Mouse (Mus musculus) heart, embryonic 11.5 days (tissue): ENCODE results near the gene Tead1. TPM values are rescaled to one million over a fixed set of nuclear protein-coding genes. Genes with fewer than 3 reads are reported as not detected.
A peak's percentile ranks its signal among the peaks of the same experiment; 100 is the strongest.

Experiments used
- ATAC-seq: fragments of 200-750 bp; cut with Nextera tagmentation; replicated peaks from 2 replicates; pipeline ENCODE4 v1.8.0; 2017; ENCODE audit warnings: moderate library complexity; ENCODE audit not compliant: insufficient number of reproducible peaks, low FRiP score, low TSS enrichment
- H3K27ac ChIP-seq: fragments of 300-500 bp; sonication (generic); 2 replicates; pipeline ENCODE4 v1.5.1; 2014; ENCODE audit warnings: mild to moderate bottlenecking, low read depth, low read length
- H3K27me3 ChIP-seq: fragments of 300-500 bp; sonication (generic); 2 replicates; pipeline ENCODE4 v1.6.1; 2014; ENCODE audit warnings: mild to moderate bottlenecking, low read length, mixed read lengths; ENCODE audit not compliant: control insufficient read depth, insufficient read depth
- H3K36me3 ChIP-seq: fragments of 300-500 bp; sonication (generic); 2 replicates; pipeline ENCODE4 v1.6.1; 2014; ENCODE audit warnings: mild to moderate bottlenecking, low read length, moderate library complexity, mixed read lengths; ENCODE audit not compliant: control insufficient read depth, insufficient read depth
- H3K4me1 ChIP-seq: fragments of 300-500 bp; sonication (generic); 2 replicates; pipeline ENCODE4 v1.6.1; 2014; ENCODE audit warnings: low read length; ENCODE audit not compliant: control insufficient read depth, insufficient read depth
- H3K4me2 ChIP-seq: fragments of 300-500 bp; sonication (generic); 2 replicates; pipeline ENCODE4 v1.6.1; 2014; ENCODE audit warnings: mild to moderate bottlenecking, moderate library complexity
- H3K4me3 ChIP-seq: fragments of 300-500 bp; sonication (generic); 2 replicates; pipeline ENCODE4 v1.5.1; 2014; ENCODE audit warnings: low read depth, low read length
- H3K9ac ChIP-seq: fragments of 300-500 bp; sonication (generic); 2 replicates; pipeline ENCODE4 v1.6.1; 2014; ENCODE audit warnings: mild to moderate bottlenecking, low read depth, low read length, moderate library complexity
- H3K9me3 ChIP-seq: fragments of 300-500 bp; sonication (generic); replicated peaks from 2 replicates; pipeline ENCODE4 v1.6.1; 2016; ENCODE audit warnings: low read length; ENCODE audit not compliant: control insufficient read depth
- WGBS: fragments of 180-500 bp; shearing (Covaris S2); extraction: QIAGEN DNeasy Blood & Tissue Kit; methylation state at CpG from one replicate; pipeline ENCODE4 v1.1.7; 2014; ENCODE audit not compliant: insufficient replicate concordance; 5-methylcytosine and 5-hydroxymethylcytosine counted together
- polyA plus RNA-seq: library from polyadenylated mRNA; unstranded; fragments of >200 nt; fragmentation: Nextera tagmentation; extraction: Ambion mirVana; gene quantifications from 2 replicates; pipeline ENCODE4 v1.2.1, GENCODE M21; 2014

The Tead1 gene
- polyA plus RNA-seq, 1 experiment from 2014 or later = 35.5 TPM

DNA sequence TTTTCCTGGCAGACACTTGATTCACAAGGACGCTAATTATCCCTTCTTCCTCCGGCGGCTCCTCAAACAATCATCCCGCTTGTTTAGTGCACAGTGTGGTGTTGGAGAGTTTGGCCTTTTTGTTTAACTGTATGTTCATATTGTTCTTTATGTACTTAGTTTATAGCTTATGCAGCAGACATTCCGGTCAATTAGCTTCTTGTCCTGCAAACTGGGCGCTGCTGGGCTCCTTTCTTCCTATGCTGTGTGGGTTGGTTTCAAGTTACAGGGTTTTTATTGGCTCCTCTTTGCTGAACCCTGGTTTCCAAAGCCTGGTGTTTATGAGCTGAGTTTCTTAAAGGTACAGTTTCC lies 128.3 kb downstream of the Tead1 start:
- Histone ChIP-seq H3K9me3 (no peaks in the 10 kb centered on the region), H3K4me2 (peak overlapping the region; percentile 68), H3K4me3 (peak overlapping the region; percentile 32), H3K4me1 (peaks cover 42% of the 10 kb centered on the region), H3K36me3 (no peaks in the 10 kb centered on the region), H3K9ac (0 out of 2 replicates have a peak overlapping the region, but pooled peaks have one; percentile 34), H3K27ac (peak overlapping the region; percentile 76), H3K27me3 (no peaks in the 10 kb centered on the region)
- WGBS = 4% methylated on average over 6 of the region's 6 CpGs
- no peak for ATAC-seq

DNA sequence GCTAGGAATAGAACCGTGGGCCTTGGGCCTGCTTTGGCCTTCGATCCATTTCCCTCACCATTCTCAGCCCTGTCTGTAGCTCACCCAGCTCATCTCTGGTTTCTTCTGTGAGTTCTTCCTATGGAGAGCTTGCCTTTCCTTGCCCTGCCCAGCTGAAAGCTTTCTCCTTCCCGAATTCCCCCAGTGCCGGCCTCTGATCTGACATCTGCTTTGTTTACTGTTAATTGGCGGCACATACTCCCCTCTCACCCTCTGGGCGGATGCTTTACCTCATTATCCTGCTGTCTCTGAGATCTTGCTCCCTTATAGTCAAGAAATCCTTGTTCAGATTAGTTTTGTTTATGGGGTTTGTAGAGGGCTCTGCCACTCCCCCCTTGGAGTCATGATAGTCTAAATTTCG lies 131.6 kb downstream of the Tead1 start:
- Histone ChIP-seq H3K4me2 (no peak overlapping the region), H3K4me3 (no peak overlapping the region), H3K36me3 (no peaks in the 10 kb centered on the region), H3K9me3 (no peaks in the 10 kb centered on the region), H3K4me1 (peaks cover 32% of the 10 kb centered on the region), H3K27me3 (no peaks in the 10 kb centered on the region), H3K27ac (no peak overlapping the region), H3K9ac (no peak overlapping the region)
- ATAC-seq = no peak
- WGBS = 52% methylated on average over 7 of the region's 7 CpGs

DNA sequence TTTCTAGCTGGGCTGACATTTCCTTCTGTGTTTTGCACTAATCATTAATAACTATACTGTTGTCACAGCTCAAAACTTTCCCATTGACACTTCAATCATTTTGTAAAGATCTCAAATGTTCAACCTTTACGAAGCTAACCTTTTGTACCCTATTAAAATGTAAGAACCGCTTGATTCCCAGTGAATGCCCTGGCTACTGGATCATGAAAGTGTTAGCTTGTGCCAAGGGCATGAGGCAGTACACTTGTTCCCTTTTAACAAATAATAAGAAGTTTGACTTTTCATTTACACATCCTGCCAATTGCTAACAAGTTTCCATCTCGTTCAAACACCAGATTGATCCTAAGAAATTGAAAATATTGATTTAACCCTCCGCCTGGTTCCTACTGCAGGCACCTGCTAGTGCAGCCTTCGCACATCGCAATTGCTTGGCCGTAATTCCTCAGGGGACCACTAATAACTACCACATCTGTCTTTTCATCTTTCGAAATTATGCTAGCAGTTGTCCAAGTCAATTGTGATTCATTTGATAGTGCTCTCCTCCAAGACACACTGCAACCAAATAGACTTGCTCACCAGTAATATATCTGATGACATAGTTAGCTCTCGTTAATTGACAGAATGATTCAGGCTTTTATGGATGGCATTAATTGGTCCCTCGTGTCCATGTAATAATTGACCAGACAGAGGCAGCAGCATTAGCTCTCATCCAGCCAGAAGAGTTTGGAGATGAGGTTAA lies 133.1 kb downstream of the Tead1 start:
- no peak overlapping the region for H3K4me2 ChIP-seq
- peaks cover 17% of the 10 kb centered on the region for H3K4me1 ChIP-seq
- no peaks in the 10 kb centered on the region for H3K9me3 ChIP-seq
- no peak overlapping the region for H3K27ac ChIP-seq
- no peak overlapping the region for H3K9ac ChIP-seq
- no peak overlapping the region for H3K4me3 ChIP-seq
- ATAC-seq = no peak
- 87% methylated on average over 10 of the region's 10 CpGs for WGBS
- no peaks in the 10 kb centered on the region for H3K27me3 ChIP-seq
- no peaks in the 10 kb centered on the region for H3K36me3 ChIP-seq

DNA sequence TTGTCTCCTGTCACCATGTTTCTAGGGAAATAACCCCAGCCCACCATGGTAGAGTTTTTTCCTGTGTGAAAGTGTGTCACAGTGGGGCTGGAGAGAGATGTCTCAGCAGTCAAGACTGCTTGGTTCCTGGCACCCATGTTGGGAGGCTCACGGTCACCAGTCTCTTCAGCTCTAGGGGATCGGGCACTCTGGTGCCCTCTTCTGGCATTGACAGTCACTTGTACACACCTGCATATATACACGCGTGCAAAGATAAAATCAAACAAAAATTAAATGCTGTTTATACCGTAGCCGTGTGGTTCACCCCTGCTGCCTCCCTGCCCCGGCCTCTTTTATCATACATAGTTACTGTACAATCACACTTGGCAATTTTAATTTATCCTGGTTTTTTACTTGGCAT lies 134.0 kb downstream of the Tead1 start:
- WGBS = 95% methylated on average over 7 of the region's 7 CpGs
- peaks cover 16% of the 10 kb centered on the region for H3K4me1 ChIP-seq
- no peak for ATAC-seq

DNA sequence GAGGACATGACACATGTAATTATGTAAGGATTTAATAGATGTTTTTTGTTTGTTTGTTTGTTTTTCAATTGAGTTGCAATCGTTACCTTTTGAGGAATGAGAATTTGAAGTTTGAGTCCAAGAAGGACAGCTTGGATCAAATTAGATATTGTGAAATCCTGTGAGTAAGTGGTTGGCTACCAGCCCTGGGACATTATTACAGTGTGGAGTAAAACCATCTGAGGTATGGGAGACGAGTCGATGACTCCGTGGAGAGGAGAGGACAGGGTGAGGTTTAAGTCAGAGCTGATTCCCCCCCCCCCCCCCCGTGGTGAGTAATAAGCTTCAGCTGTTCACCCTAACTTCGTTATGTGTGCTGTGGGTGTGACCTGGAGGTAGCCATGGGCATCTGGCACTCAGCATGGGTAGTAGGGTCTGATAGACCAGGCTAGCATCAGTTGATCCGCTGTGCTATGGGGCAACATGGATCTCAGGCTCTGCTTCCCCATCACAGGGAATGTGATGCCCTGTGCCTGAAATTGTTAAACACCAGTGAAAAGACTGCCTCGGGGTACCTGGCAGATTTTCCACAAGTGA lies 134.7 kb downstream of the Tead1 start:
- 83% methylated on average over 8 of the region's 8 CpGs for WGBS
- H3K36me3 ChIP-seq = no peaks in the 10 kb centered on the region

More for the DNA sequence above, 134.0 kb downstream of the Tead1 start:
- Histone ChIP-seq H3K4me2 (no peak overlapping the region), H3K4me3 (no peak overlapping the region), H3K36me3 (no peaks in the 10 kb centered on the region), H3K27me3 (no peaks in the 10 kb centered on the region), H3K9ac (no peak overlapping the region), H3K9me3 (no peaks in the 10 kb centered on the region), H3K27ac (no peak overlapping the region)

DNA sequence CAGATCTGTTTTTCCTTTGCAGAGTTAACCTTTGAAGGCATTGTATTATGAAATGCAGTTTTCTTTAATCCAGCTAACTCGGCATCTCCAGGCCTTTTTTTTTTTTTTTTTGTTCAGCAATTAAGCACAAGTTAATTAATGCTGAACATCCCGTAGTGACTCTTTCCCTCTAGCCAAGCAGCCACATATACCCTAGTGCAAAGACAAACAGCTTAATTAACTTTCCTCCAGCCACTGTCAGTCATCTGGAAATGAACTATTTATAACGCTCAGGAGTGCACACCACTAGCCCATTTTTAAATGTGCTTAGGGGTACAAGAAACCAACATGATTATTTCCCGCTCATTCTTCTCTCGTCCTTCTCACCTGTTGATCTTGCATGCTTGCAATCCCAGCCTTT lies 136.9 kb downstream of the Tead1 start:
- Histone ChIP-seq H3K4me3 (no peak overlapping the region), H3K9ac (no peak overlapping the region), H3K27me3 (no peaks in the 10 kb centered on the region), H3K4me2 (no peak overlapping the region), H3K27ac (no peak overlapping the region), H3K9me3 (no peaks in the 10 kb centered on the region), H3K4me1 (peaks cover 12% of the 10 kb centered on the region), H3K36me3 (no peaks in the 10 kb centered on the region)
- ATAC-seq = no peak
- WGBS = 71% methylated on average over 5 of the region's 5 CpGs

More for the DNA sequence above, 134.7 kb downstream of the Tead1 start:
- Histone ChIP-seq H3K4me3 (no peak overlapping the region), H3K27me3 (no peaks in the 10 kb centered on the region), H3K27ac (no peak overlapping the region), H3K4me2 (no peak overlapping the region), H3K9ac (no peak overlapping the region), H3K4me1 (peaks cover 16% of the 10 kb centered on the region), H3K9me3 (no peaks in the 10 kb centered on the region)
- no peak for ATAC-seq

DNA sequence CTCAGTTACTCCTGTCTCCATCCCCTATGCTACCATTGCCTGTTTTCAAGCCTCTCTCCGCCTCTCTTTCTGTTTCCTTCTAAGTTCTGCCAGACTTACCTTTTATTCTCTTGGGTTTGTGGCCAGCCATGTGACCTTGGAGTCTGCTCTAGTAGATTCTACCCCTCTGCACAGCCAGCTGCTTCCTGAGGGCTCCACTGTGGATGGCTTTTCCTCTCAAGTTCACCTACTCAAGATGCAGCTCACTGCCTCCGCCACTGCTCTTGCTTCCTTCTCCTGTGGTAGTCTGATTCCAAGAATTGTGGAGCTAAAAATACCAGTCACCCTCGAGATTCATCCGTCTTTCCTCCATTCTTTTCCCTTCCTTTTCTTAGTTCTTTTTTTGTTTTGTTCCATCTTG lies 140.7 kb downstream of the Tead1 start:
- H3K9me3 ChIP-seq = no peaks in the 10 kb centered on the region
- H3K27ac ChIP-seq = no peak overlapping the region
- 61% methylated on average over 4 of the region's 4 CpGs for WGBS

DNA sequence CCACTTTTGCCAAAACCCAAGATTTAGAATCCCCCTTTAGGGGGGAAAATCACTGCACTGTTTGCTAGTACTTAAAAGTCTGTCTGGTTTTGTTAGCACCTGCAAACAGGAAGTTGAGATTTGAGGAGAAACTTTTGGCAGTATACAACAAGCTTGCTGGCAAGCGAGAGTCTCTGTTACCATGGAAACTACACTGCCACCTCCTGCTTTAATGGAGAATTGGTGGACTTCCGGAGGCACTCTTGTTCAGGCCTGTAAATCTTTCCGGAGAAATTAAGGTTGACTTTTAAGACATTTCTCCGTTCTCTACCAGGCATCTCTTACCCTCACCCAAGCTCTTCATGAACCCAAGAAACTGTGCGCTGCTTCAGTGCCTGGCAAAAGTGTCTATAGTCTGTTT lies 143.8 kb downstream of the Tead1 start:
- Histone ChIP-seq H3K9ac (no peak overlapping the region), H3K9me3 (no peaks in the 10 kb centered on the region), H3K27ac (peak overlapping the region; percentile 78), H3K27me3 (no peaks in the 10 kb centered on the region), H3K4me1 (peaks cover 62% of the 10 kb centered on the region), H3K36me3 (no peaks in the 10 kb centered on the region), H3K4me3 (no peak overlapping the region), H3K4me2 (peak overlapping the region; percentile 40)
- no peak for ATAC-seq
- WGBS = 25% methylated on average over 5 of the region's 5 CpGs

More for the DNA sequence above, 140.7 kb downstream of the Tead1 start:
- Histone ChIP-seq H3K36me3 (no peaks in the 10 kb centered on the region), H3K9ac (no peak overlapping the region), H3K27me3 (no peaks in the 10 kb centered on the region), H3K4me2 (no peak overlapping the region), H3K4me1 (peaks cover 37% of the 10 kb centered on the region), H3K4me3 (no peak overlapping the region)
- ATAC-seq = no peak

DNA sequence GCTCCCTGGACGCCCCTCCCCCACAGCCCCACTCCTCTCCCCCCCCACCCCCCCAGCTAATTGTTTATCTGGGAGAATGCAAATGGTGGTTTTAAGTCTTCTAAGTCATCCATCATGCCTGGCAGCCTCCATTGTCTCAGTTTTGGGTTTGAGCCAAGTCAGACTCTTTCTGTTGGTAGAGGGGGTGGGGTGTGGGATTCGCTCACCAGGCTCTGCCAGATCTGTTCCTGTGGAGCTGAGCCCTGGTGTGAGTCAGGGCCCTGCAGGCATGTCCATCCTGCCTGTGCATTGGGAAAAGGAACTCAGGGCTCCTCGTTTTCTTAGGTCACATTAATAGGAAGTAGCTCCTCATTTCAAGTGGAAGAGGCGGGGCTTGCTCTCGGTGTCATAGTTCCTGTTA lies 144.5 kb downstream of the Tead1 start:
- Histone ChIP-seq H3K9me3 (no peaks in the 10 kb centered on the region), H3K27ac (peak overlapping the region; percentile 78), H3K4me1 (peaks cover 68% of the 10 kb centered on the region), H3K27me3 (no peaks in the 10 kb centered on the region), H3K9ac (no peak overlapping the region), H3K36me3 (no peaks in the 10 kb centered on the region), H3K4me3 (no peak overlapping the region), H3K4me2 (peak overlapping the region; percentile 40)
- WGBS = 8% methylated on average over 5 of the region's 5 CpGs
- ATAC-seq = peak; percentile 79
